ENCODE assay signal across 9 mouse cellular contexts in genomic region chr5:104073602-104074001, GRCm38 (mm10). TPM values are rescaled to one million over a fixed set of nuclear protein-coding genes. Genes with fewer than 3 reads are reported as not detected.
DNase-seq lines count a peak whose midpoint lies in the region; ATAC-seq and TF ChIP-seq lines count a peak whose summit lies in the region.
"Had no signal": no experiment of that assay in that cellular context is flagged by ENCODE, and none has a peak within 500 bp of the region (broad histone marks: within the 10 kb centered on the region; RNA-seq: fewer than 3 reads in every experiment).

No protein-coding gene starts in this region.

- 86% methylated on average over 5 of the region's 5 CpGs for WGBS in liver, embryonic 11.5 days
- 90% methylated on average over 5 of the region's 5 CpGs for WGBS in liver, postnatal 0 days (ENCODE audit: insufficient replicate concordance)
- WGBS in forebrain, embryonic 14.5 days: 78% methylated on average over 5 of the region's 5 CpGs
- WGBS in intestine, embryonic 14.5 days: 87% methylated on average over 5 of the region's 5 CpGs
- WGBS in neural tube, embryonic 13.5 days: 78% methylated on average over 5 of the region's 5 CpGs

- no peak for TF ChIP-seq CTCF in liver, postnatal 0 days (IDR thresholded peaks at IDR 0.05; ENCODE audit: low read depth)

- DNase-seq in liver, embryonic 11.5 days (ENCODE audit: low spot score): no peak
- DNase-seq in liver, postnatal 0 days: no peak
- no peak for DNase-seq in forebrain, embryonic 14.5 days (ENCODE audit: low spot score)
- DNase-seq in intestine, embryonic 14.5 days (ENCODE audit: low spot score): no peak
- no peak for DNase-seq in cerebellum, adult 11-12 months
- no peak for DNase-seq in right cerebral cortex, postnatal 14 days
- DNase-seq: kidney, postnatal 25 days had no signal

- no peak overlapping the region for H3K4me2 ChIP-seq in liver, embryonic 11.5 days
- H3K4me2 ChIP-seq in liver, postnatal 0 days (ENCODE audit: low read depth, low read length): no peak overlapping the region
- no peak overlapping the region for H3K4me2 ChIP-seq in forebrain, embryonic 14.5 days (ENCODE audit: low read length)
- no peak overlapping the region for H3K4me2 ChIP-seq in intestine, embryonic 14.5 days (ENCODE audit: low read length)
- H3K4me2 ChIP-seq in neural tube, embryonic 13.5 days: no peak overlapping the region

- no peak overlapping the region for H3K4me3 ChIP-seq in liver, embryonic 11.5 days (ENCODE audit: low read depth, low read length)
- H3K4me3 ChIP-seq in liver, postnatal 0 days (ENCODE audit: low read depth, low read length): no peak overlapping the region
- no peak overlapping the region for H3K4me3 ChIP-seq in forebrain, embryonic 14.5 days (ENCODE audit: low read depth, low read length)
- H3K4me3 ChIP-seq in intestine, embryonic 14.5 days (ENCODE audit: low read depth, low read length): no peak overlapping the region
- no peak overlapping the region for H3K4me3 ChIP-seq in neural tube, embryonic 13.5 days

- peak; percentile 80 for ATAC-seq in liver, embryonic 11.5 days (replicated peaks; ENCODE audit: low FRiP score)
- ATAC-seq in liver, postnatal 0 days: no peak
- ATAC-seq in forebrain, embryonic 14.5 days: peak; percentile 85
- ATAC-seq in intestine, embryonic 14.5 days (replicated peaks; ENCODE audit: low FRiP score, low TSS enrichment, low read depth): peak; percentile 83
- ATAC-seq in neural tube, embryonic 13.5 days (ENCODE audit: low read depth): peak; percentile 71; the same call in 1 of the 2 replicates

- H3K9me3 ChIP-seq in liver, embryonic 11.5 days (ENCODE audit: control insufficient read depth, low read length): no peaks in the 10 kb centered on the region
- H3K9me3 ChIP-seq in liver, postnatal 0 days (ENCODE audit: low read length): no peaks in the 10 kb centered on the region
- no peaks in the 10 kb centered on the region for H3K9me3 ChIP-seq in forebrain, embryonic 14.5 days (replicated peaks; ENCODE audit: control insufficient read depth, low read length)
- H3K9me3 ChIP-seq in intestine, embryonic 14.5 days (ENCODE audit: control insufficient read depth, low read length): no peaks in the 10 kb centered on the region
- H3K9me3 ChIP-seq in neural tube, embryonic 13.5 days: no peaks in the 10 kb centered on the region

- no peak overlapping the region for H3K9ac ChIP-seq in liver, embryonic 11.5 days (ENCODE audit: low read depth, low read length)
- no peak overlapping the region for H3K9ac ChIP-seq in liver, postnatal 0 days (replicated peaks)
- H3K9ac ChIP-seq in forebrain, embryonic 14.5 days (ENCODE audit: low read length): no peak overlapping the region
- H3K9ac ChIP-seq in intestine, embryonic 14.5 days (ENCODE audit: low read length): no peak overlapping the region
- no peak overlapping the region for H3K9ac ChIP-seq in neural tube, embryonic 13.5 days

- TF ChIP-seq EP300 in liver, postnatal 0 days (IDR thresholded peaks at IDR 0.05; ENCODE audit: low read depth): no peak

- no peak overlapping the region for H3K27ac ChIP-seq in liver, embryonic 11.5 days (ENCODE audit: low read depth, low read length)
- H3K27ac ChIP-seq in liver, postnatal 0 days (ENCODE audit: low read depth): no peak overlapping the region
- H3K27ac ChIP-seq in forebrain, embryonic 14.5 days (ENCODE audit: low read depth, low read length): no peak overlapping the region
- H3K27ac ChIP-seq in intestine, embryonic 14.5 days (ENCODE audit: low read depth): no peak overlapping the region
- no peak overlapping the region for H3K27ac ChIP-seq in neural tube, embryonic 13.5 days (replicated peaks)
- H3K27ac ChIP-seq: macrophage had no signal

- peaks cover 4% of the 10 kb centered on the region; the same call in 1 of the 2 replicates for H3K27me3 ChIP-seq in liver, embryonic 11.5 days (replicated peaks; ENCODE audit: control insufficient read depth, insufficient read depth, low read length)
- peaks cover 14% of the 10 kb centered on the region; the same call in 1 of the 2 replicates for H3K27me3 ChIP-seq in liver, postnatal 0 days (ENCODE audit: insufficient read depth, low read length)
- H3K27me3 ChIP-seq in forebrain, embryonic 14.5 days (replicated peaks; ENCODE audit: control insufficient read depth, insufficient read depth, low read length): no peaks in the 10 kb centered on the region
- H3K27me3 ChIP-seq in intestine, embryonic 14.5 days (replicated peaks; ENCODE audit: control insufficient read depth, insufficient read depth, low read length): no peaks in the 10 kb centered on the region
- H3K27me3 ChIP-seq in neural tube, embryonic 13.5 days: no peaks in the 10 kb centered on the region

- 0 out of 2 replicates have a peak, but pooled peaks cover 2% of the 10 kb centered on the region for H3K4me1 ChIP-seq in liver, embryonic 11.5 days (replicated peaks; ENCODE audit: control insufficient read depth, insufficient read depth, low read length)
- H3K4me1 ChIP-seq in liver, postnatal 0 days (ENCODE audit: insufficient read depth): no peaks in the 10 kb centered on the region
- H3K4me1 ChIP-seq in forebrain, embryonic 14.5 days (ENCODE audit: control insufficient read depth, insufficient read depth, low read length): no peaks in the 10 kb centered on the region
- H3K4me1 ChIP-seq in intestine, embryonic 14.5 days (replicated peaks; ENCODE audit: control insufficient read depth, insufficient read depth, low read length): no peaks in the 10 kb centered on the region; the same call in 1 of the 2 replicates
- H3K4me1 ChIP-seq in neural tube, embryonic 13.5 days (replicated peaks): peaks cover 36% of the 10 kb centered on the region

- no peaks in the 10 kb centered on the region for H3K36me3 ChIP-seq in liver, embryonic 11.5 days (ENCODE audit: control insufficient read depth, insufficient read depth, low read length)
- H3K36me3 ChIP-seq in liver, postnatal 0 days (replicated peaks; ENCODE audit: insufficient read depth, low read length): no peaks in the 10 kb centered on the region
- no peaks in the 10 kb centered on the region for H3K36me3 ChIP-seq in forebrain, embryonic 14.5 days (ENCODE audit: control insufficient read depth, insufficient read depth, low read length)
- H3K36me3 ChIP-seq in intestine, embryonic 14.5 days (ENCODE audit: control insufficient read depth, insufficient read depth, low read length): no peaks in the 10 kb centered on the region
- no peaks in the 10 kb centered on the region for H3K36me3 ChIP-seq in neural tube, embryonic 13.5 days

RNA-seq across cellular contexts. Expression of gene Gm17660, which starts 3.8 kb away (rescaled TPM):
- polyA plus RNA-seq in liver, embryonic 11.5 days (2014; fragmentation: Nextera tagmentation; extraction: Ambion mirVana): not detected in 2 replicates
- polyA plus RNA-seq in liver, postnatal 0 days (2015; fragmentation: Nextera tagmentation; extraction: Ambion mirVana): not detected in 2 replicates
- 0.44 TPM in 1 of 2 replicates, not detected in the other for polyA plus RNA-seq in forebrain, embryonic 14.5 days (2014; fragmentation: Nextera tagmentation; extraction: Ambion mirVana)
- not detected in 2 replicates for polyA plus RNA-seq in intestine, embryonic 14.5 days (2014; fragmentation: Nextera tagmentation; extraction: Ambion mirVana)
- polyA plus RNA-seq in neural tube, embryonic 13.5 days (2015; fragmentation: Nextera tagmentation; extraction: Ambion mirVana): not detected in 2 replicates
- polyA plus RNA-seq: macrophage had no signal

RNA-seq across cellular contexts. Expression of gene Nudt9, which starts 27.5 kb away (rescaled TPM):
- 103 and 110 TPM in 2 replicates for polyA plus RNA-seq in liver, embryonic 11.5 days (2014; fragmentation: Nextera tagmentation; extraction: Ambion mirVana)
- polyA plus RNA-seq in liver, postnatal 0 days (2015; fragmentation: Nextera tagmentation; extraction: Ambion mirVana): 48.5 and 48.7 TPM in 2 replicates
- polyA plus RNA-seq in forebrain, embryonic 14.5 days (2014; fragmentation: Nextera tagmentation; extraction: Ambion mirVana): 55.9 and 56.8 TPM in 2 replicates
- polyA plus RNA-seq in intestine, embryonic 14.5 days (2014; fragmentation: Nextera tagmentation; extraction: Ambion mirVana): 58.5 and 59.4 TPM in 2 replicates
- polyA plus RNA-seq in neural tube, embryonic 13.5 days (2015; fragmentation: Nextera tagmentation; extraction: Ambion mirVana): 65.9 and 76.2 TPM in 2 replicates

RNA-seq across cellular contexts. Expression of gene Sparcl1, which starts 39.9 kb away (rescaled TPM):
- polyA plus RNA-seq in liver, embryonic 11.5 days (2014; fragmentation: Nextera tagmentation; extraction: Ambion mirVana): 5.6 and 6.8 TPM in 2 replicates
- 5.2 and 6.3 TPM in 2 replicates for polyA plus RNA-seq in liver, postnatal 0 days (2015; fragmentation: Nextera tagmentation; extraction: Ambion mirVana)
- polyA plus RNA-seq in forebrain, embryonic 14.5 days (2014; fragmentation: Nextera tagmentation; extraction: Ambion mirVana): 70.4 and 93.1 TPM in 2 replicates
- 183 and 203 TPM in 2 replicates for polyA plus RNA-seq in intestine, embryonic 14.5 days (2014; fragmentation: Nextera tagmentation; extraction: Ambion mirVana)
- 195 and 200 TPM in 2 replicates for polyA plus RNA-seq in neural tube, embryonic 13.5 days (2015; fragmentation: Nextera tagmentation; extraction: Ambion mirVana)
- polyA plus RNA-seq: macrophage had no signal

RNA-seq across cellular contexts. Expression of gene Hsd17b11, which starts 51.9 kb away (rescaled TPM):
- 1.7 and 2.5 TPM in 2 replicates for polyA plus RNA-seq in liver, embryonic 11.5 days (2014; fragmentation: Nextera tagmentation; extraction: Ambion mirVana)
- polyA plus RNA-seq in liver, postnatal 0 days (2015; fragmentation: Nextera tagmentation; extraction: Ambion mirVana): 26.7 and 27.1 TPM in 2 replicates
- 1.6 and 2.0 TPM in 2 replicates for polyA plus RNA-seq in forebrain, embryonic 14.5 days (2014; fragmentation: Nextera tagmentation; extraction: Ambion mirVana)
- polyA plus RNA-seq in intestine, embryonic 14.5 days (2014; fragmentation: Nextera tagmentation; extraction: Ambion mirVana): 6.2 and 6.5 TPM in 2 replicates
- 2.3 and 2.7 TPM in 2 replicates for polyA plus RNA-seq in neural tube, embryonic 13.5 days (2015; fragmentation: Nextera tagmentation; extraction: Ambion mirVana)
